Mouse (Mus musculus) lung, adult 2 months (tissue): Measurements from ENCODE around the gene Lcn3. TPM values are rescaled to one million over a fixed set of nuclear protein-coding genes. Genes with fewer than 3 reads are reported as not detected.
"Not testable (repeated sequence)": the region's sequence is repeated elsewhere in the genome, so short reads cannot be mapped to it uniquely, and the experiment has no call there.

Source experiments
- DNase-seq: peaks from one replicate; pipeline ENCODE4 v3.0.0; 2022
- H3K4me1 ChIP-seq: fragments of 200-500 bp; 2 replicates; pipeline ENCODE4 v1.6.1; 2011; ENCODE audit warnings: low read length; ENCODE audit not compliant: control insufficient read depth, insufficient read depth
- H3K4me3 ChIP-seq: fragments of 200-500 bp; replicated peaks from 2 replicates; pipeline ENCODE3; 2011; ENCODE audit warnings: low read depth, mild to moderate bottlenecking, control low read depth, low read length; ENCODE audit errors: extremely low read depth
- CTCF ChIP-seq: fragments of 200-500 bp; IDR thresholded peaks from 2 replicates; pipeline ENCODE4 v1.5.1; 2011; ENCODE audit warnings: mild to moderate bottlenecking, low read length, control low read depth; ENCODE audit not compliant: insufficient read depth
- POLR2A ChIP-seq: fragments of 200-500 bp; IDR thresholded peaks from 2 replicates; pipeline ENCODE4 v1.6.1; 2011; ENCODE audit warnings: low read depth, mild to moderate bottlenecking, control low read depth, low read length, borderline replicate concordance; ENCODE audit errors: extremely low read depth
- WGBS: fragments of 180-500 bp; shearing (Covaris S2); methylation state at CpG from one replicate; pipeline ENCODE4 v1.1.7; 2018; 5-methylcytosine and 5-hydroxymethylcytosine counted together
- polyA plus RNA-seq: library from polyadenylated mRNA; depleted of rRNA; stranded (reverse); fragments of >200 nt; gene quantifications from 2 replicates; pipeline ENCODE4 v1.2.3, GENCODE M21; 2012; rRNA removed

Lcn3 gene
- polyA plus RNA-seq, 1 experiment: not detected

- Histone ChIP-seq H3K4me1 (no peaks in the 10 kb centered on the region), H3K4me3 (no peak overlapping the region)
- 83% methylated on average over 5 of the region's 5 CpGs for WGBS
- TF ChIP-seq POLR2A (no peak), CTCF (no peak)
- no peak for DNase-seq
Observed at GRCm38 (mm10) chr2:25813364-25813763, 48.0 kb downstream of the Lcn3 start.

- H3K4me1 ChIP-seq, DNase-seq: not testable (repeated sequence)
- WGBS: 82% methylated on average over 1 of the region's 1 CpGs
Observed at GRCm38 (mm10) chr2:25815748-25816147, 50.4 kb downstream of the Lcn3 start, which contains the start of gene Glt6d1. Glt6d1 (minus strand) TSS chr2:25815848.

More at GRCm38 (mm10) chr2:25815748-25816147, 50.4 kb downstream of the Lcn3 start, which contains the start of gene Glt6d1:
- H3K4me3 ChIP-seq: not testable (repeated sequence)

Other genes starting within 250 kb of the Lcn3 start
- 13.8 and 16.2 TPM in 2 replicates for gene Traf2, start 218.6 kb upstream of the Lcn3 start, polyA plus RNA-seq
- gene Edf1, start 207.7 kb upstream of the Lcn3 start, polyA plus RNA-seq: 94.0 and 106 TPM in 2 replicates
- gene Mamdc4, start 190.7 kb upstream of the Lcn3 start, polyA plus RNA-seq: 10.2 and 11.5 TPM in 2 replicates
- gene Phpt1, start 190.3 kb upstream of the Lcn3 start, polyA plus RNA-seq: 32.7 and 59.6 TPM in 2 replicates
- gene Ajm1, start 183.8 kb upstream of the Lcn3 start, polyA plus RNA-seq: 0.31 and 0.34 TPM in 2 replicates
- 53.4 and 62.2 TPM in 2 replicates for gene Rabl6, start 157.0 kb upstream of the Lcn3 start, polyA plus RNA-seq
- not detected in 2 replicates for gene Ccdc183, start 147.9 kb upstream of the Lcn3 start, polyA plus RNA-seq
- gene Tmem141, start 143.6 kb upstream of the Lcn3 start, polyA plus RNA-seq: 15.0 and 17.0 TPM in 2 replicates
- gene Fcna, start 137.5 kb upstream of the Lcn3 start, polyA plus RNA-seq: 3.5 and 8.2 TPM in 2 replicates
- not detected in 2 replicates for gene Lcn8, start 112.4 kb upstream of the Lcn3 start, polyA plus RNA-seq
- not detected in 2 replicates for gene Lcn5, start 107.6 kb upstream of the Lcn3 start, polyA plus RNA-seq
- gene Lcn6, start 88.8 kb upstream of the Lcn3 start, polyA plus RNA-seq: not detected in 2 replicates
- not detected in 2 replicates for gene Lcn10, start 82.8 kb upstream of the Lcn3 start, polyA plus RNA-seq
- gene Obp2a, start 65.5 kb upstream of the Lcn3 start, polyA plus RNA-seq: not detected in 2 replicates
- gene Bmyc, start 58.8 kb upstream of the Lcn3 start, polyA plus RNA-seq: 39.5 and 49.7 TPM in 2 replicates
- not detected in 2 replicates for gene Obp2b, start 28.6 kb upstream of the Lcn3 start, polyA plus RNA-seq
- not detected in 2 replicates for gene Lcn11, start 11.4 kb downstream of the Lcn3 start, polyA plus RNA-seq
- gene Gm13539, start 16.7 kb downstream of the Lcn3 start, polyA plus RNA-seq: not detected in 2 replicates
- gene Glt6d1, start 50.3 kb downstream of the Lcn3 start, polyA plus RNA-seq: not detected in 2 replicates
- gene Lcn9, start 57.6 kb downstream of the Lcn3 start, polyA plus RNA-seq: not detected in 2 replicates
- gene Sohlh1, start 81.7 kb downstream of the Lcn3 start, polyA plus RNA-seq: not detected in 2 replicates
- gene Kcnt1, start 98.2 kb downstream of the Lcn3 start, polyA plus RNA-seq: 0.06 and 0.40 TPM in 2 replicates
- gene Camsap1, start 217.7 kb downstream of the Lcn3 start, polyA plus RNA-seq: 7.7 and 7.9 TPM in 2 replicates